Mouse (Mus musculus) ES-CJ7 (cell line): ENCODE results near the gene Kpna7.
A peak's percentile ranks its signal among the peaks of the same experiment; 100 is the strongest.

ENCODE experiments used
- DNase-seq: peaks from one replicate; pipeline ENCODE4 v3.0.0; 2011; ENCODE audit warnings: low read depth, low spot score

Gene Kpna7

DNA sequence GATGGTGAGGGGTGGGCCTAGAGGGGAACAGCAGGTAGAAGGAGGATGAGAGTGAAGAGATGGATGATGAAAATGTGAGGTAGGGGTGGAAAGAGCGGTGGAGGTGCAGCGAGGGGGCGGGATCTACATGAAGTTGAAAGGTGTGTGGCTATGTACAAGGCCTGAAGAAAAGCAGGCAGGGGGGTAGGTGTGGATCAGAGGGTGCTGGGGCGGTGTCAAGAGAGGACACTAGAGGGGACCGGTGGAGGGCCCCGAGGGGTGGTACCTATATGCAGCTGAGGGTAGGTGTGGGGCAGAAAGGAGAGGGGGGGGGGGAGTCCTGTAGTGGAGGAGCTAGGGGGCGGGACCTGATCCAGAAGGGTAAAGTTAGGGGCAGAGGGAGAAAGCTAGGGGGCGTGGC, 119.4 kb downstream of the Kpna7 start:
- no peak for DNase-seq

DNA sequence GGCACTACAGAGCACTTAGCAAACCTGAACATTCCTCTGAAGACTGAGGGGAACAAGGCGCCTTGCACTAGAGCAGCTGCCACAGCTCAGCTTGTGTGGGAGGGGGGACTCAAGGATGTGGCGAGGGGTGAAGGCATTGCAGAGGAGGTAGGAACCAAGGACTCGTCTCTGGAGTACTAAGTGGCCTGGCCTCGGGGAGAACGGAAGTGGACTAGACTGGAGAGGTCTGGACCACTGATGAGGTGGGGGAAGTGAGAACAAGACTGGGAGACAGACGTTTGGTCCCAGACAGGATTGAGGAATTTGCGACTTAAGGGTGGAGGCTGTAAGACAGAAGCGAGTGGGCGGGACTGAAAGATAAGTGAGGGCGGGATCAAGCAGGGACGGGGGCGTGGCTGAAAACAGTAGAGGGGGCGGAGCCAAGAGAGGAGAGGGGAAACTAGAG, 120.0 kb downstream of the Kpna7 start:
- DNase-seq = peak; percentile 93

DNA sequence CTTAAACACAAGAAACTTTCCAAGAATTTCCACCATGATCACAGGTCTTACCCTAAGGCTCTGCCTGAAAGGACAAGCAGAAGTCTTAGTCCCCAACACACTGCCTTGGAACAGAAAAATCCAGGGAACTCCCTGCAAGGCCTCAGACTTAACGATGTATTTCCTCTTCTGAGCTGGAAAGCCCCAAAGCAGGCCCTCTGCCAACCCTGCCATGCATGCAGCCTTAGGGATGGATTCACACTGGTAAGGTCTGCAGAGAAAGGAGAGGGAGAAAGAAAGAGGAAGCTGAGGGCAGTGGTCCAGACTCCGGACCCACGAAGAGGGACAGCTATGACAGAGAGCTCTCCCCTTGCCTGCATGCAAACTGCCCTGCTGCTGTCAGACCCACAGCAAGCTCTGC, 120.4 kb downstream of the Kpna7 start:
- DNase-seq = no peak

DNA sequence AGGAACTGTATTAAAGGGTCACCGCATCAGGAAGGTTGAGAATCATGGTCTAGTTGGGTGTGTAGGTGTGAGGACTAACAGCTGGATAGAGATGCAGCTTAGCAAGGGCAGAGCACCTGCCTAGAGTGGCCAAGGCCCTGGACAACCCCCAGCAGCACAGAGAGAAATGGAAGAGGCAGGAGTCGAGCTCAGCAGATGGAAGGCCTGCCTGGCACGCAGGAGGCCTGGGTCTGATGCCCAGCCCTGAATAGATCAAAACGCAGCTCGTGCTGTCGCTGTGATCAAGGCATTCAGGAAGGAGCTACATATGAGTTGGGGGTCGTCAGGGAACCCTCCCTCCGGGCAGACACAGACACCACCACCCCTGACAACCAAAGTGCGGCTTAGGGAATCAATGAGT, 125.6 kb downstream of the Kpna7 start:
- no peak for DNase-seq

DNA sequence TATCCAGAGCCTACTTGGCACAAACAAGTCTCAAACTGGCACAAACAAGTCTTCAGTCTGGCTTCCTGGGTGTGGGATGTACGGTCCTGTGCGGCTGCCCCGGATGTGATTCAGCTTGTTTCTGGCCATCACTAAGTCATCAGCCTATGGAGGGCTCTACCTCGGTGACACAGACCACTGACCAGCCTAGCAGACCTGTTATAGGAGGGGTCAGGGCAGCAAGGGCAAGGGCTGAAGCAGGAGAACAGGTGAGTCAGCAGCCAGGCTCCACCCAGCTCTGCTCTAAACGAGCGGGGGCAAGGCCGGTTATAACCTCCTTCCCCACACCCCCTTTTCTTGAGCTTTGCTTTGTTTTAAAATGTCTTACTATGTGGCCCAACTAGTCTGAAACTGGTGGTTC, 129.4 kb downstream of the Kpna7 start:
- DNase-seq = no peak

DNA sequence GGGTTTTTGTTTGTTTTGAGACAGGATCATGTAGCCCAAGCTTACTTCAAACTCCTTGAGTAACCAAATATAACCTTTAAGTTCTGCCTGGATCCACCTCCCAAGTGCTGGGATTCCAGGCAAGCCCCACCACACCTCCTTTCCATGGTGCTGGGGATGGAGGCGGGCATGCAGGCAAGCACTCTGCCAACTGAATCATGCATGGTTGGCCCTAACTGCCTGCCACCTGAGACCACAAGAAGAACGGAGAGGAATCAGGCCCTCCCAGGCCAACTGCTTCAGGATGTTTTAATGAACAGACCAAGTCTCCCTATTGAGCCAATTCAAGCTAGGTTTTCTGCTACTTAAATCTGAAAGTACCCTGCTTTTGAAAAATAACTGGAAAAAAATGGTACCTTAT, 131.2 kb downstream of the Kpna7 start:
- DNase-seq = no peak

DNA sequence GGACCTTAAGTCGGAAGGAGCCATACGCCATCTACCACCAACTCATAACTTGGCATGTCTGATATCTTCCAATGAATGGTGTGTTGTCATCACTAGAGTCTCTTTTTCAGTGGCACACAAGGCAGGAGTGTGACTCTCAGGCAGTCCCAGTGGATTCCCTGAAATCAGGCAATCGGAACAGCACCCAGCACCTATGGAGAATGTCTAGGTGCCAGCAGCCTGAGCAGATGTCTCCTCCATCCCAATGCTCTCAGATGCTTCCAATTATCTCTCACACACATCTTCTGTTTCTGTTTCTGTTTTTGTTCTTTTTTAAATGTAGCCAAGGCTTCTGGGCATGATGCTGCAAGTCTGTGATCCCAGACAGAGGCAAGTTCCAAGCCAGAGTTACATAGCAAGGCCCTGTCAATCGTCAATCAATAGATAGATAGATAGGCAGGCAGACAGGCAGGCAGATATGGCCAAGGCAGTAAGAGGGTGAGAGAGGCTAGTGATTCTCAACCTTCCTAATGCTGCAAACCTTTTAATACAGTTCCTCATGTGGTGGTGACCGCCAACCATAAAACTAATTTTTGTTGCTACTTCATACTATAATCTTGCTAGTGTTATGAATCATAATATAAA, 133.3 kb downstream of the Kpna7 start:
- no peak for DNase-seq

DNA sequence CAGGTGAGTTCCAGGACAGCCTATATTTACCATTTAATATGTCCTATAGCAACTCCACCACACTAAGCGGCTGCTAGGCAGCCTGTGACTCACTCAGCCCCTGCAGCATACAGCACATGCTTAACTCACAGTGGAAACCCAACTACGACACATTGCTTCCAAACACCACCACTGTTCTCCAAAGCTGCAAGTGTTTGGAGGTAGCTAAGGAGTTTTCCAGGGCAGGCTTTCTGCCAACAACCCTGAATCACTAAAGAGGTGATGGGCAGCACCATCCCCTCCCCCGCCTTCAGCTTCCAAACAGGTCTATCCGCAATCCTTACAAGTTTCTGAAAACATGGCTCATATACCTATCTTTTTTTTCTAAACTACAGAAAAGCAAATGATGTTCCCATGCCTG, 134.0 kb downstream of the Kpna7 start:
- DNase-seq = no peak

DNA sequence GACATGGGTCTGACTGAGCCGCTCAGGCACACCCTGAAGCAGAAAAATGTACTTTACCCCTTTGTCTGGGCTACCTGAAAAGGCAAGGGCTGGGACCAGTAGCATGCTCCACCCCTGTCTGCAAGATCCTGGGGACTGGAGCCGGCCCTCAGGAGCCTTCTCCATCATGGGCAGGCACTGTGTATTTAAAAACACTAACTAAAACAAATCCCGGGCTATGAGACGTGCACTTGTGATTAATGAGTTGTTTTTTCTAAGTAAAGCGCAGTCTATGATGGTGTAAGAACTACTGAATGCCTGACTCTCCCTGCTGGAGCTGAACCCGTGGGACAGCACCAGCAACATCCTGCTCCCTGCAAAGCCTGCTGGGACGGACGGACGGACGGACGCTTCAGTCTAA, 135.4 kb downstream of the Kpna7 start:
- no peak for DNase-seq

DNA sequence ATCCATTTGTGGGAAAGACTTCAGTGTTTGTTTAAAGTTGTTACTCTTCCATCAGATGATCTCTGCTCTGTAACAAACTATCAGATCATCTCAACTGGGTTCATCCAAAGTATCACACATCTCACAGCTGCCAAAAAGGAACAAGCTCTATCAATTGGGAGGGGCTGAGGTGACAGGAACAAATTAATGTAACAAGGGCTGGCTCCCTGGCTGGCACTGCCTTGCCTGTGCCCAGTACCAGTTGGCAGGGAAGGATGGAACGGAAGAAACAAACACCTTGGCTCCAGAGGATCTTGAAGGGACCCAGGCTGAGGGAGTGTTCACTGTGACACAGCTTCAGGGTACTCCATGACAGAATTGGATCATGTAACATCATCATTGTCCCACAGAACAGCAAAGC, 135.8 kb downstream of the Kpna7 start:
- no peak for DNase-seq

DNA sequence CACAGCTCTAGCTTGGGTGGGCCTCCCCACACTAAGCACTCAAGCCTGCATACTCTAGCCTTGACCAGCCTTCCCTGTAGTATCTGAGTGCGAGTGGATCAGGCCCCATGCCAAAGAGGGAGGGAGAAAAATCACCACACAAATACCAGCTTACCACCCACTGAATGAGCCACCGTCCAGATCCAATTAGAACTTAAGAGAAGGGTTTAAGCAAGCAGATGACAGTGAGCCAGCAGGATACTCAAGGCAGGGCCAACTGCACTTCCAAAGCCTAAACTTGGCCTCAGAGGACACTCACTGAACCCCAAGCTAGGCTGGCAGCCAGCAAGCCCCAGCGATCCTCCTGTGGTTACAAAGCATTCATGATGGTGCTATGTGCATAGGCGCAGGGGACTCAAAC, 137.8 kb downstream of the Kpna7 start:
- DNase-seq = no peak

DNA sequence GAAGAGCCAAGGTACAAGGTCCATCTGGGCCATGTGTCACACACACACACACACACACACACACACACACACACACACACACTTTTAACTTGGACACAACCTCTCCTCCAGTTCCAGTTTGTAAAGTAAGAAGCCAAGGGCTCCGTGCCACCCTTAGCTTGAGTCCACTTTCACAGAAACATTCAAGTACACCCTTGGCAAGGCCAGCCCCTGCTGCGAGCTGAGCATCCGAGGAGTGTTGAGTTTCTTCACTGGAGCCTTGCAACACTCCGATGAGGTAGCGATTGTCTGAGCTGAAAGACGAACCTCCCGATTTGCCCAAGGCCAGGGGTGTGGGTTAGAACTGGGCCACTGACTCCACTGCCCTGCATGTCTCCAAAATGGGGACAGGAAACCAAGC, 138.9 kb downstream of the Kpna7 start:
- no peak for DNase-seq

DNA sequence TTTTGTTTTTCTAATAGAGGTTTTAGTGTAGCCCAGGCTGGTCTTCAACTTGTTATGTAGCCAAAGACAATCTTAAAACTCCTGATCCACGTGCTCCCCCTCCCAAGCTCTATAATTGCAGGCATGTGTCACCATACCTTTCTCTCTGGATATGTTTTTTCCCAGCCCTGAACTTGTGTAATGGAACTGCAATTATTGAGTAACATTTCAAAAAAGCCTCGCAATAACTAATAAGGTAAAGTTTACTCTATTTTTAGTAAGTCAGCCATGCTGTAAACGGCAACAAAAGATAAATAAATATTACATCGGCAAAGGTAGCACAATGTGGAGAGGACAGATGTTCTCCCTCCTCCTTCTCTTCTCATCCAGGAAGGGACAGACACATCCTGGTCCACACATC, 139.5 kb downstream of the Kpna7 start:
- DNase-seq = no peak

DNA sequence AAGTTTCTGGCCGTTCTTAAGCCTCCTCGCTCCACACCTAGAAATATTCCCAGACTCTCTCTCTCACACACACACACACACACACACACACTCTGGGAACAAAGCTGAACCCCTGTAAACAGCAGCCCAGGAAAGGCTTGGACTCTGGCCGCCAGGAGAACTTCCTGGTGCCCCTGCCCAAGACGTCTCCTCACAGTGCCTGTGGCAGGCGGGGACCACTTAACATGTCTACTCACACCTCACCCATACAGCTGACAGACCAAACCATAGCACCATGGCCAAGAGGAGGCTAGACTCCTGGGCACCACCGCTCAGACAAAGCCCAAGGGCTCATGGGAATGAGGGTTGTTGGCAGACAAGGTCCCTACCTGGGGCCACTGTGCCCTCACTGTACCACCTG, 140.5 kb downstream of the Kpna7 start:
- no peak for DNase-seq

DNA sequence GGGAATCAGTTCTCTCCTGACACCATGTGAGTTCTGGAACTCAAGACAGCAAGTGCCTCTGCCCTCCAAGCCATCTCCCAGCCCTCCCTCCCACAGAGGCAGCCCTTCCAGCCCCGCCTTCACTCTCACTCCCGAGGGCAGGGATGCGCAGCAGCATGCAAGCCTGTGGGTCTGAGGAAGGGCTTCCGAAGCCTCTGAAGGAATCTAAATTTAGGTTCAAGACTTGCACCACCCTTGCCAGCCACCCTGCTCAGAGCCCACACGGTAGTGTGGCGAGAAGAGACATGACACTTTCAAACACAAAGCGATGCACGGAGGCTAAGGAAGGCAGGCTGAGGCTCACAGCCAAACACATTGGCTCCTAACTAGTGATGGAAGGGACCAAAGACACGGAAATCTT, 141.4 kb downstream of the Kpna7 start:
- no peak for DNase-seq

DNA sequence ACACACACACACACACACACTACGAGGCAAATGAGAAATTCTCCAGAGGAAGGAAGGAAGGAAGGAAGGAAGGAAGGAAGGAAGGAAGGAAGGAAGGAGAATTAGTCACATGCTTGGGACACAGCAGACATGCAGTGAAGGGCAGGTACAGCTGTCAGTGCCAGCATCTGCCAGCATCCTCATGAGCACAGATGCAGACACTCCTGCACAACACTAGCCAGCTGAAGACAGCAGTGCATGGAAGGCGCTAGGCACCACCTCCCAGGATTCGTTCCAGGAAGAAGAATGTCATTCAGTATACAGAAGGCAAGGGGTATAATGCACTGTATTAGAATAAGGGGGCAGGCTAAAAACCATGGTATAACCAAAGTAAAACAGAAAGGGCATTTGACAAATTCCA, 142.9 kb downstream of the Kpna7 start:
- DNase-seq = no peak

DNA sequence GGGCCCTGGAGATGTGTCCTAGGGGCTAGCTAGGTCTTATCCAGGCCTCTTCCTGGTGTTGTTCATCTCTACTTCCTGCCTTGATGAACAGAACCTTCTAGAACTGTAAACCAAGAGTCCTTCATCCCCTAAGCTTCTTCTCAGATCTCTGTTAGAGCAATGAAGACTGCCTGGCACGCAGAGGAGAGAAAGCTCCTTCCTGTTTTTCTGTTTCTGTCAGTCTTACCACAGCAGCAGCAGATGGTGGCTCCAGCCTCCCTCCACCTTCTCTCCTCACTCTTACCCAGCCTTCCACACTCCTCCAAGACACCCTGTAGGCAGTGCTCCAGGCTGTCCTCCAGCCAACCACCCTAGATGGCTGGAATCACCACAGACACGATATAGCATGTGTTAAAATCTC, 146.5 kb downstream of the Kpna7 start:
- no peak for DNase-seq
